Mouse (Mus musculus) ES-E14 (cell line): Measurements from ENCODE around the gene Tti1. TPM values are rescaled to one million over a fixed set of nuclear protein-coding genes. Genes with fewer than 3 reads are reported as not detected.

Source experiments
- DNase-seq: peaks from one replicate; pipeline ENCODE4 v3.0.0-alpha.2; 2013; ENCODE audit warnings: low read depth, low spot score
- H3K27ac ChIP-seq: 2 replicates; pipeline ENCODE4 v1.5.1; 2012; ENCODE audit warnings: low read depth, mild to moderate bottlenecking, low read length, moderate library complexity, mixed read lengths; ENCODE audit not compliant: poor library complexity, insufficient read depth, severe bottlenecking
- H3K36me3 ChIP-seq: 2 replicates; pipeline ENCODE4 v1.6.1; 2012; ENCODE audit warnings: mild to moderate bottlenecking, low read length, moderate library complexity, mixed read lengths; ENCODE audit not compliant: control insufficient read depth, poor library complexity, insufficient read depth, severe bottlenecking
- H3K4me1 ChIP-seq, 2 experiments: fragments of 150-350 bp in 1 of 2; sonication (generic) in 1 of 2; 2 replicates each; pipeline ENCODE4 v1.6.1; 2012; ENCODE audit warnings: low read length in 2 of 2, mild to moderate bottlenecking in 1 of 2, mixed read lengths in 1 of 2; ENCODE audit not compliant: control insufficient read depth in 2 of 2, insufficient read depth in 2 of 2, poor library complexity in 1 of 2
- H3K4me3 ChIP-seq, 2 experiments: fragments of 150-350 bp in 1 of 2; sonication (generic) in 1 of 2; 2 replicates each; pipeline ENCODE4 v1.5.1; 2012; ENCODE audit warnings: low read length in 2 of 2, low read depth in 1 of 2, mild to moderate bottlenecking in 1 of 2, mixed read lengths in 1 of 2; ENCODE audit not compliant: insufficient read depth in 1 of 2, poor library complexity in 1 of 2, severe bottlenecking in 1 of 2
- H3K9ac ChIP-seq: 2 replicates; pipeline ENCODE4 v1.6.1; 2012; ENCODE audit warnings: low read depth, mild to moderate bottlenecking, low read length, mixed read lengths; ENCODE audit not compliant: poor library complexity, insufficient read depth, severe bottlenecking
- H3K9me3 ChIP-seq: fragments of 150-350 bp; sonication (generic); 2 replicates; pipeline ENCODE4 v1.6.1; 2012; ENCODE audit warnings: low read depth, mild to moderate bottlenecking, low read length; ENCODE audit not compliant: control insufficient read depth, insufficient read depth
- CHD2 ChIP-seq: IDR thresholded peaks from 2 replicates; pipeline ENCODE4 v1.6.1; 2014; ENCODE audit warnings: mild to moderate bottlenecking, low read depth, low read length, inconsistent platforms
- HCFC1 ChIP-seq: IDR thresholded peaks from 2 replicates; pipeline ENCODE4 v1.6.1; 2012; ENCODE audit warnings: low read length, inconsistent platforms, borderline replicate concordance; ENCODE audit not compliant: insufficient read depth
- MAFK ChIP-seq: IDR thresholded peaks from 2 replicates; pipeline ENCODE4 v1.6.1; 2014; ENCODE audit warnings: mild to moderate bottlenecking, low read depth, low read length, inconsistent platforms; ENCODE audit not compliant: insufficient read depth
- ZC3H11A ChIP-seq: IDR thresholded peaks from 2 replicates; pipeline ENCODE4 v1.6.1; 2012; ENCODE audit warnings: low read depth, mild to moderate bottlenecking, inconsistent platforms, low read length, borderline replicate concordance
- ZNF384 ChIP-seq: IDR thresholded peaks from 2 replicates; pipeline ENCODE4 v1.6.1; 2012; ENCODE audit warnings: low read depth, low read length, inconsistent platforms
- in situ Hi-C, 2 experiments: fragments of 600-800 bp; cut with MboI; formaldehyde crosslinking; loops; one replicate each; pipeline ENCODE4 v1.15.1; 2025; ENCODE audit warnings: low sequenced_read_pairs in 2 of 2, inconsistent platforms in 1 of 2; ENCODE audit not compliant: unreplicated experiment in 2 of 2
- total RNA-seq: library from RNA; depleted of rRNA; stranded (reverse); fragments of 300-350 nt; gene quantifications from 2 replicates; pipeline ENCODE4 v1.2.3, GENCODE M21; 2012; rRNA removed

The Tti1 gene
- total RNA-seq, 1 experiment = 25.3 TPM

DNA sequence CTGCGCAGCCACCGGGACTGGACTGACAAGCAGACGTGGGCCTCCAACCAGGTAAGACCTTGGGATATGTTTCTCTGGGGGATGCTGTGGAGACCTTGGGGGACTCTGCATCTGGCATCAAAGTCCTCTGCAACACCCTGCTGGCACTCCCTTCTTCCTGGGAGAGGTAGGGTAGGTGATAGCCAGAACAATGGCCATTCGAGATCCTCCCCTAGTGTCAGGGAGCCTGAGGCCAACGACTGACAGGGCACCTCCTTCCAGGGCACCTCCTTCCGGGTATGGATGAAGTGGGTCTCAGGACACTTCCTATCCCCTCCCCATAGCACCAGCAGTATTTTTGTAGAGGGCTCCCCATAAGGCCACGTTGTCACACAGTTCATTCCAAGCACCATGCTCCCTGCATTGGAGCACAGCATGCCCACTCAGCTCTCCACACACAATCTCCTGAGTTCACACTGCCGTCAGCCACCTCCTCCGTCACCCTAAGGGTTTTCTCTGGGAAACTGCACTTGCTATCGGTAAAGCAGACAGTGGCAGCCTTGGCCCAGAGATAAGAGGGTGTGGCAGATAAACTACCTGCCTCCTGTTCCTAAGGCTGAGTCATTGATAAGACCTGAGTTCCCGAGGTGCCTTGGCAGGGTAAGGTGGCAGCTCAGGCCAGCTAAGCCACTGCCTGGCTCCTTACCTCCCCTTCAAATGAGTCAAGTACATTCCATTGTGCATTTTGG lies 92.6 kb downstream of the Tti1 start:
- H3K27ac ChIP-seq = no peak overlapping the region
- in situ Hi-C loops = no loop called here
- DNase-seq = no peak
- no peaks in the 10 kb centered on the region for H3K36me3 ChIP-seq
- H3K9ac ChIP-seq = no peak overlapping the region
- no peak for TF ChIP-seq CHD2
- no peak for TF ChIP-seq ZC3H11A
- TF ChIP-seq ZNF384 = no peak
- TF ChIP-seq HCFC1 = no peak
- no peak for TF ChIP-seq MAFK
- no peak overlapping the region for H3K4me3 ChIP-seq
- no peaks in the 10 kb centered on the region for H3K9me3 ChIP-seq
- H3K4me1 ChIP-seq = peaks cover 0 to 6% of the 10 kb centered on the region in 2 experiments; a peak in 1 of 4 replicates

DNA sequence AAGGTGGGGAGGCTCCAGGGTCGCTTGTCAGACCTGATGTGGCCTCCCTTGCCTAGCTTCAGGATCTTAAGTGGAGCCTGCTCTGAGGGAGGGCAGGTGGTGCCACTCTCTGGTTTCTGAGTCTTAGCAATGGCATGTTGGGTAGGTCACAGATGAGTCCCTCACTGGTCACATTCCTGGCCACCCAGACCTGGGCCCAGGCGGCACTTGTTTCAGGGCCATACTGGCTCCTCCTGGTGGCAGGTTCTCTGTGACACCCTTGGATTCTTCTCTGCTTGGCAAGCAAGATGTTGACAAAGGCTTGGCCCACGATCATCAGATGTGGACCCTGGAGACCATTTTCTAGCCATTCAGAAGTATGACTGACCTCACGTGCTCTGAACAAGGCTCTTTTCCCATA lies 95.6 kb downstream of the Tti1 start:
- H3K27ac ChIP-seq = no peak overlapping the region
- H3K4me3 ChIP-seq = no peak overlapping the region
- H3K9me3 ChIP-seq = no peaks in the 10 kb centered on the region
- no peak for TF ChIP-seq HCFC1
- no peak for TF ChIP-seq ZNF384
- no peak for TF ChIP-seq MAFK
- no peak for TF ChIP-seq CHD2
- TF ChIP-seq ZC3H11A = no peak
- no peak overlapping the region for H3K9ac ChIP-seq
- no peaks in the 10 kb centered on the region for H3K36me3 ChIP-seq
- in situ Hi-C loops = no loop called here
- H3K4me1 ChIP-seq = peaks cover 1 to 19% of the 10 kb centered on the region in 2 experiments; a peak in 3 of 4 replicates
- DNase-seq = no peak

Other genes with a start within 250 kb of the Tti1 start
- 0.48 and 0.62 TPM in 2 replicates for gene Vstm2l, start 113.8 kb downstream of the Tti1 start, total RNA-seq
- gene Rprd1b, start 64 bp upstream of the Tti1 start, total RNA-seq = 11.3 and 13.1 TPM in 2 replicates
- 9.2 and 25.0 TPM in 2 replicates for gene Tgm2, start 118.0 kb upstream of the Tti1 start, total RNA-seq
- 0.63 and 0.89 TPM in 2 replicates for gene D630003M21Rik, start 200.8 kb upstream of the Tti1 start, total RNA-seq
- gene Bpi, start 229.7 kb upstream of the Tti1 start, total RNA-seq = 0.16 and 0.31 TPM in 2 replicates